Mouse (Mus musculus) heart, postnatal 0 days (tissue): ENCODE results near the gene Mien1.

Experiments used
- CTCF ChIP-seq: IDR thresholded peaks from 2 replicates; pipeline ENCODE4 v1.5.1; 2016; ENCODE audit warnings: antibody characterized with exemption, control low read depth, low read depth
- EP300 ChIP-seq: IDR thresholded peaks from 2 replicates; pipeline ENCODE4 v1.6.1; 2016; ENCODE audit warnings: antibody characterized with exemption, low read depth

DNA sequence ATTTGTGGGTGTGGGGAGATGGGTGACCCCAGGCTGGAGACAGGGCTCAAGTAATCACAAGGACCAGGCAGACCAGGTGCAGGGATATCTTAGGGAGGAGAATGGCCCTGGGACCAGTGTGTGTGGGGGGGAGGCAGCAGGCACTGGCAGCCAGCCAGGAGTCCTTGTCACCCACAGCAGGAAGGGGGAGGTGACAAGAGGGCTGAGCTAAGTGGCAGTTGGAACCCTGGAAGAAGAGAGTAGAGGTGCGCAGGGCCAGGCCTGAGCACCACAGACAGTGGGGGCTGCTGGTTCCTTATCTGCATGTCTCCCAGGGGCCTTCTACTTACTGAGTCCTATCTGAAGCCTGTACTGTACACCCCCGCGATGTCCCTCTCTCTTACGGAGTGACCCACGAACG, 45.5 kb downstream of the Mien1 start:
- TF ChIP-seq CTCF: no peak
- no peak for TF ChIP-seq EP300
